Mouse (Mus musculus) limb, embryonic 15.5 days (tissue): ENCODE measurements around the gene Ubr2. TPM values are rescaled to one million over a fixed set of nuclear protein-coding genes. Genes with fewer than 3 reads are reported as not detected.
A peak's percentile ranks its signal among the peaks of the same experiment; 100 is the strongest.

Experiments used
- ATAC-seq: fragments of 200-750 bp; cut with Nextera tagmentation; 2 replicates; pipeline ENCODE4 v1.8.0; 2017; ENCODE audit warnings: low read depth, moderate TSS enrichment; ENCODE audit not compliant: insufficient number of reproducible peaks, low FRiP score, low TSS enrichment
- H3K27ac ChIP-seq: fragments of 300-500 bp; sonication (generic); 2 replicates; pipeline ENCODE4 v1.5.1; 2015; ENCODE audit warnings: moderate library complexity, mild to moderate bottlenecking, inconsistent platforms
- H3K27me3 ChIP-seq: fragments of 300-500 bp; sonication (generic); 2 replicates; pipeline ENCODE4 v1.6.1; 2015; ENCODE audit warnings: inconsistent platforms
- H3K36me3 ChIP-seq: fragments of 300-500 bp; sonication (generic); 2 replicates; pipeline ENCODE4 v1.6.1; 2015; ENCODE audit warnings: inconsistent platforms
- H3K4me1 ChIP-seq: fragments of 300-500 bp; sonication (generic); 2 replicates; pipeline ENCODE4 v1.6.1; 2015; ENCODE audit warnings: inconsistent platforms
- H3K4me2 ChIP-seq: fragments of 300-500 bp; sonication (generic); 2 replicates; pipeline ENCODE4 v1.6.1; 2015; ENCODE audit warnings: mild to moderate bottlenecking, inconsistent platforms
- H3K4me3 ChIP-seq: fragments of 300-500 bp; sonication (generic); 2 replicates; pipeline ENCODE4 v1.5.1; 2015; ENCODE audit warnings: mild to moderate bottlenecking, inconsistent platforms
- H3K9ac ChIP-seq: fragments of 300-500 bp; sonication (generic); 2 replicates; pipeline ENCODE4 v1.6.1; 2015; ENCODE audit warnings: inconsistent platforms
- H3K9me3 ChIP-seq: fragments of 300-500 bp; sonication (generic); 2 replicates; pipeline ENCODE4 v1.6.1; 2016; ENCODE audit warnings: inconsistent platforms
- WGBS: fragments of 180-500 bp; shearing (Covaris S2); methylation state at CpG from one replicate; pipeline ENCODE4 v1.1.7; 2015; 5-methylcytosine and 5-hydroxymethylcytosine counted together
- polyA plus RNA-seq: library from polyadenylated mRNA; unstranded; fragments of >200 nt; fragmentation: Nextera tagmentation; extraction: Ambion mirVana; gene quantifications from 2 replicates; pipeline ENCODE4 v1.2.1, GENCODE M21; 2015

Gene Ubr2
- polyA plus RNA-seq, 1 experiment from 2014 or later, result 14.9 TPM

DNA sequence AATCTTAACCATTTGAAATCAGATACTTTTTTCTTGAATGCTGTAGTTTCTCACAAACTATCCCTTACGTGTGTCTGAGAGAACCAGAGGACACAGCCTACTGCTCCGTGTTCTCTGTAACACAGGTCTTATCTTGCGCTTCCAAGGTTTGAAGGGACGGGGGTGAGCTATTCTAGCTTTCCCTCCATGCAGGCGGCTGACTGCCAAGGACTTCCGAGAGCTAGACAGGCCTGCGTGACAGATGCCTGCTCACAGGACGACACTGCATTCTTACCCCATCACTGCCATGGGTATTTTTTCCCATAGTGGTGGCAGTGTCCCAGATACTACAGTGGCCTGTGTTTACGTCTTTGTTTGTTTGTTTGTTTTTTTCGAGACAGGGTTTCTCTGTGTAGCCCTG lies 50.1 kb downstream of the Ubr2 start:
- ATAC-seq, result no peak
- Histone ChIP-seq H3K4me2 (no peak overlapping the region), H3K27ac (no peak overlapping the region), H3K9me3 (no peaks in the 10 kb centered on the region), H3K27me3 (no peaks in the 10 kb centered on the region), H3K9ac (no peak overlapping the region), H3K36me3 (peaks cover 98% of the 10 kb centered on the region), H3K4me3 (no peak overlapping the region), H3K4me1 (no peaks in the 10 kb centered on the region)
- 90% methylated on average over 10 of the region's 10 CpGs for WGBS

DNA sequence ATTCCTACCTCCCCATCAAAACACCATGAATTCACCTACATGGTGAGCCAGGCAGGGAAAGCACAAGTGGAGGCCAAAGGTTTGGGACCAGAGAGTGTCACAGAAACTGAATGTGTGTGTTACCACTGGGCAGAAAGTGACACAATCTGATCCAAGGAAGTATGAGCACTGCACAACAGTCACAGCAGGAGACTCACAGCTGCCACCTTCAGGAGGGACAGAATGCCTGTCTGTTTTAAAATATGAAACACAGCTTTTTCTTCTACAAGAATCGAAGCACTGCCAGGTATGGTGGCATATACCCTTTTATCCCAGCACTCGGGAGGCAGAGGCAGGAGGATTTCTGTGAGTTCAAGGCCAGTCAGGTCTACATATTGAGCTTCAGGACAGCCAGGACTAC lies 52.3 kb downstream of the Ubr2 start:
- H3K4me2 ChIP-seq, result no peak overlapping the region
- H3K4me3 ChIP-seq, result no peak overlapping the region
- no peaks in the 10 kb centered on the region for H3K9me3 ChIP-seq
- H3K9ac ChIP-seq, result no peak overlapping the region
- H3K4me1 ChIP-seq, result no peaks in the 10 kb centered on the region
- no peak overlapping the region for H3K27ac ChIP-seq
- 86% methylated on average over 2 of the region's 2 CpGs for WGBS
- no peaks in the 10 kb centered on the region for H3K27me3 ChIP-seq
- peaks cover 97% of the 10 kb centered on the region for H3K36me3 ChIP-seq
- ATAC-seq, result no peak

DNA sequence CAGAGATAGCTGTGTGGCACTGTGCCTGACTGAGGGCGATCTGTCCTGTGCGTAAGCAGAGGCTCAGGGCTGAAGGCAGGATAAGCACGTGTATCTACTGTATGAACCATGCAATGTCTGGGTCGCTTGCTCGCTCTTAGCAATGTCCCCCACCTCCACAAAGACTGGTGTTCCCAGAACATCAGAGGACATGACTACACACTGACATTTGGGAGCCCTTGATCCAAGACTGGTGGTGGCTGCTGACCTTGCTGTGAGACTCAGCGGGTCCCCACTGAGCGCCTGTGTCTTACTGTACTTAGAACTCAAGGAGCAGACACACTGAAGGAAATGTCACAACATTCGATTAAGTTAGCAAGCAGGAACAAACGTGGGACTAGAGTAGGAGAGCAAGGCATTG lies 64.1 kb downstream of the Ubr2 start:
- WGBS, result 91% methylated on average over 9 of the region's 9 CpGs
- ATAC-seq, result no peak

DNA sequence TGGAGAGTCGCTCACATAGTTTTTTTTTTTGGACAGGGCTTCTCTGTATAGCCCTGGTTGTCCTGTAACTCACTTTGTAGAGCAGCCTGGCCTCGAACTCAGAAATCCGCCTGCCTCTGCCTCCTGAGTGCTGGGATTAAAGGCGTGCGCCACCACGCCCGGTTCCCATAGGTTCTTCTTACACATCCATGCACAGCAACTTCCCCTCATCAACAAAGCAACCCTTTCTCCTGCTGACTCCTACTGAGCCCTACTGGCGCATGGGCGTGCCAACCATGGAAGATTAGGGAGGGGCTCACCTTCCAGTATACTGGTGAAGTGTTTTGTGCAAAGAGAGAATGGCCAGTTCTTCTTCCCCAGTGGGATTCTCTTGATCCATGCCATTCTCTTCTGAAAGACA lies 67.9 kb downstream of the Ubr2 start:
- Histone ChIP-seq H3K9ac (no peak overlapping the region), H3K4me1 (no peaks in the 10 kb centered on the region), H3K27ac (no peak overlapping the region), H3K4me3 (no peak overlapping the region), H3K27me3 (no peaks in the 10 kb centered on the region), H3K9me3 (no peaks in the 10 kb centered on the region), H3K36me3 (peaks cover 95% of the 10 kb centered on the region), H3K4me2 (no peak overlapping the region)
- 96% methylated on average over 9 of the region's 9 CpGs for WGBS
- no peak for ATAC-seq

More for the DNA sequence above, 64.1 kb downstream of the Ubr2 start:
- H3K27me3 ChIP-seq, result no peaks in the 10 kb centered on the region
- no peaks in the 10 kb centered on the region for H3K4me1 ChIP-seq
- H3K9ac ChIP-seq, result no peak overlapping the region
- H3K36me3 ChIP-seq, result peaks cover 79% of the 10 kb centered on the region
- no peak overlapping the region for H3K27ac ChIP-seq
- H3K9me3 ChIP-seq, result no peaks in the 10 kb centered on the region
- no peak overlapping the region for H3K4me2 ChIP-seq
- no peak overlapping the region for H3K4me3 ChIP-seq

DNA sequence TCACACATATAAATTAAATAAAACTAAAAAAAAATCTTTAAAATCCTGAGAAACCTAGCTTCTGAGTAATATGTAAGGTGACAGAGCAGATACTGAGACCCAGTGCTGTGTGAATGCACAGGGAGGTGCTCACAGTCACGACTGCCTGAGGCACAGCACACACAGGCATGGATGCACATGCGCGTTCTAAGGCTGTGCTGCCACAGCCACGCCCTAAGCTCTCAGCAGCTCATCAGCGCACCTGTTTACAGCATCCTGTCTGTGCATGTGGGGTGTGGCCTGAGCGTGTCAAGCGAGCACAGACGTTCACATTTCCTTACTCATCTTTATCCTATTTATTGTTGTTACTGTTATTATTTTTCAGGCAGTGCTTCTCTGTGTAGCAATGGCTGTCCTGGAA lies 69.9 kb downstream of the Ubr2 start:
- no peaks in the 10 kb centered on the region for H3K27me3 ChIP-seq
- no peak overlapping the region for H3K27ac ChIP-seq
- ATAC-seq, result no peak
- H3K4me1 ChIP-seq, result no peaks in the 10 kb centered on the region
- no peak overlapping the region for H3K9ac ChIP-seq
- no peaks in the 10 kb centered on the region for H3K9me3 ChIP-seq
- H3K4me3 ChIP-seq, result no peak overlapping the region
- H3K36me3 ChIP-seq, result peaks cover 96% of the 10 kb centered on the region
- H3K4me2 ChIP-seq, result no peak overlapping the region
- 69% methylated on average over 8 of the region's 8 CpGs for WGBS

DNA sequence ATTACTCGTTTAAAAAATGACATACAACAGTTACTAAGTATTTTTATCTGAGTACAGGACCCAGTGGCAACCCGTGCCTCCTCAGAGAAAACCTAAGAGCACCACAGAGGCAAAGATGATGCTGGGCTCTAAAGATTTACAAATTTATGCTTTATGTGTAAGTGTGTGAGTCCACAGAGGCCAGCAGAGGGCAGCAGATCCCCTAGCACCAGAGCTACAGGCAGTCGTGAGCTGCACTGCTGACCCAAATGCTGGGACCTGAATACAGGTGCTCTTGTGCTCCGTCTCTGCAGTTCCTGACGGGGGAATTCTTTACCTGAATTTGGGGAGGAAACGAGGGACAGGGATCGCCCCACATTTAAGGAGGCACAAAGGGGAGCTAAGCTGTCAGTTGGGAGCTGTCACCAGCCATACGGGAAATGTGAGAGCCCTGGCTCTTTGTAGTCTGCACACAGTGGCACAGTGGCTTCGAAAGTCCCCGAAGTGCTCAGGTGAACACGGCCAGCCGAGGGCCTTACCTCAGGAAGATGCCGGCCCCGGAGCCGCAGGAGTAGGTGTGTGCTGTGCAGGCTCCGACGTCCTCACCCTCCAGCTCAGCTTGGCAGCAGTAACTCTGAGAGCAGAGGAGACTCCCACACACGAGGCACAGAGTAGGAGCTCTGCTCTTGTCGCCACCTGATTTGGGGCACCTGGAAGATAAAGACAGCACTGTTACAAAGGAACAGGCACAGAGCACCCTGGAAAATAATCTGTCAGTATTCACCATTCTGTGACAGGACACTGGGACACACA lies 76.6 kb downstream of the Ubr2 start:
- Histone ChIP-seq H3K9ac (no peak overlapping the region), H3K4me1 (no peaks in the 10 kb centered on the region), H3K4me3 (no peak overlapping the region), H3K27me3 (no peaks in the 10 kb centered on the region), H3K4me2 (no peak overlapping the region), H3K9me3 (no peaks in the 10 kb centered on the region), H3K27ac (no peak overlapping the region), H3K36me3 (peaks cover 96% of the 10 kb centered on the region)
- 84% methylated on average over 19 of the region's 19 CpGs for WGBS
- no peak for ATAC-seq

DNA sequence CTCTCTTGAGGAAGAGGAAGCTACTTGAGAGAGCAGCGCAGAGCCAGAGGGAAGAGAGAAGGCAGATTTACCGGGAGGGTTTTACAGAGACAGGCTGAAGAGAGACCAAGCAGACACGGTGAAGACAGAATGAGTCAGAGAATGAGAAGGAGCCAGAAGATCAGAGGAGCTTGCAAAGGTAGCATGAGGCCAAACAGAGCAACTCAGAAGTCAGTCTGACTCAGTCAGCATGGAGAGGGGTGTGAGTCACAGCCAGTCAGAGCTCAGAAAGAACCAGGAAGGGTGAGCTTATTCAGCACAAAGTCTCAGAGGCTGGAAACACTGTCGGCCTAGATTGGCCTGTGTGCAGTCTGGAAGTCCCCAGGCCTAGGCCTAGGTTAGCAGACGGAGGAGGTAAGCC lies 77.4 kb downstream of the Ubr2 start:
- ATAC-seq, result no peak
- Histone ChIP-seq H3K4me3 (no peak overlapping the region), H3K36me3 (peaks cover 96% of the 10 kb centered on the region), H3K27me3 (no peaks in the 10 kb centered on the region), H3K27ac (no peak overlapping the region), H3K4me2 (no peak overlapping the region), H3K9me3 (no peaks in the 10 kb centered on the region), H3K9ac (no peak overlapping the region), H3K4me1 (no peaks in the 10 kb centered on the region)
- WGBS, result 85% methylated on average over 5 of the region's 5 CpGs

DNA sequence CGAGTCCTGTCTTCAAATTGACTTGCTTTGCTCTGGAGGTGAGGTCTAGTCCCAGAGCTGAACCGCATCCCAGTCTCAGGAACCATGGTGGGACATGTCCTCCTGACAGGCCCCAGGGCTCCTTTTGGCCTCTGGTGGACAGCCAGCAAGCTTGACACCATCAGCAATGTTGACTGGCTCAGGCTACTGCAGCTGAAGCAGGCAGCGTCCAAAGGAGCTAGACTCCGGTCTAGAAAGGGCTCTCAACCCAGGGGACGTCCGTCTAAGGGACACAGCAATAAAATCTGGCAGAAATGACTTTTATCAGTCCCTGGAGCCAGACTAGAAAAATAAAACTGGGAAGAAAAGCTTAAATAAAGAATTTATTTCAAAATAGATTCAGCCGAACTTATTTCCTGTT lies 80.5 kb downstream of the Ubr2 start:
- ATAC-seq, result no peak
- H3K9ac ChIP-seq, result no peak overlapping the region
- no peaks in the 10 kb centered on the region for H3K9me3 ChIP-seq
- H3K4me2 ChIP-seq, result no peak overlapping the region
- peak overlapping the region; percentile 54; the same call in 1 of the 2 replicates for H3K27ac ChIP-seq
- WGBS, result 79% methylated on average over 7 of the region's 7 CpGs
- no peaks in the 10 kb centered on the region for H3K4me1 ChIP-seq
- H3K4me3 ChIP-seq, result no peak overlapping the region
- H3K27me3 ChIP-seq, result no peaks in the 10 kb centered on the region
- H3K36me3 ChIP-seq, result peaks cover 70% of the 10 kb centered on the region

DNA sequence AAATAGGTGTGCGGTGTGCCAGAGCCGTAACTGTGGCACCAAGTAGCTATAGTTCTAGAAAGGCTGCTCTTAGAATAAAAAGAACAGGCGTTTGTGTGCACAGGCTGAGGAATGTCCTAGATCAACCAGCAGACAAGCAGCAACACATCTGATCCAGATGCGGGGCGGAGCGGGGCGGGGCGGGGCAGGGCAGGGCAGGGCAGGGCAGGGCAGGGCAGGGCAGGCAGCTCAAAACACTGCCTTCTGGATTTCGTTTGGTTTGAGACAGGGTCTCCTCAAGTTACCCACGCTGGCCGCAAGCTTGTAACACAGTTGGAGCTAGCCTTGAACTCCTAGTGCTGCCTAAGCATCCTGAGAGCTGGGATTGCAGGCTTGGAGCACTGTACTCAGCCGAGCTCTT lies 81.1 kb downstream of the Ubr2 start:
- 66% methylated on average over 12 of the region's 12 CpGs for WGBS
- Histone ChIP-seq H3K4me1 (no peaks in the 10 kb centered on the region), H3K27ac (0 out of 2 replicates have a peak overlapping the region, but pooled peaks have one; percentile 54), H3K9ac (no peak overlapping the region), H3K27me3 (no peaks in the 10 kb centered on the region), H3K9me3 (no peaks in the 10 kb centered on the region), H3K36me3 (peaks cover 65% of the 10 kb centered on the region), H3K4me2 (no peak overlapping the region), H3K4me3 (no peak overlapping the region)
- ATAC-seq, result no peak

DNA sequence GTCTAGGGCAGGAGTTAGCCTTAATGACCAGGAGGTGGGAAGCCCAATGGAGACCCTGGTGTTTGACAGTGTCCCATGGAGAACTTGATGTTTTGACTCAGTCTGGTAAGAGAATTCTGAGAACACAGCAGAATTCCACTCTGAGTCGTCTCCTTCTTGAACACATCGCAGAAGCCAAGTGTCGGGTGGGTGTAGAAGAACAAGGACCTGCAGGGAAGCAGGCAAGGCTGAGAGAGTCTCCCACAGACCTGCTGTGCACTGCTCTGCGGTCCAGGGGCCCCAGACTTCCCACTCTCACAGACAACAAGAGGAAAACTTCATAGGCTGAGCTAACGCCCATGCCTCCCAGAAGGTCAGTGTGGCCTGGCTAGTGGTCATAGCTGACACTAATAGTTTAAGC lies 82.6 kb downstream of the Ubr2 start:
- H3K36me3 ChIP-seq, result peaks cover 50% of the 10 kb centered on the region

DNA sequence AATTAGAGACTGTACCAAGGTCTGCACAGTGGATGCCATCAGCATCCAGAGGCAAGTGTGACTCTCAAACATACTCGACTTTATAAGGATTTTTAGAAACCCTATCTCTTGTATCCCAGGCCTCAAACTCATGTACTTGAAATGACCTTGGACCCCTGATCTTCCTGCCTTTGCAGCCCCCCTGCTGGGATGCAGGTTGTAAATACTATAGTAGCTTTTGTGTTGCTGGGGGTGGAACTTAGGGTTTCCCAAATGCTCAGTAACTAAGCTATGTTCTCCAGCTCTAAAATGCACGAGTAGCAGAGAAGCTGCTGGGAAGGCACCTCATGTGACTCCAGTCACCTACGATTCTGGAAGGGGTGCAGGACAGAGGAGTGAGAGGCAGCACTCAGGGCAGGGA lies 83.4 kb downstream of the Ubr2 start:
- no peak overlapping the region for H3K27ac ChIP-seq
- no peak overlapping the region for H3K4me3 ChIP-seq
- H3K4me2 ChIP-seq, result no peak overlapping the region
- peaks cover 41% of the 10 kb centered on the region for H3K36me3 ChIP-seq
- 63% methylated on average over 3 of the region's 3 CpGs for WGBS
- H3K27me3 ChIP-seq, result no peaks in the 10 kb centered on the region
- H3K9me3 ChIP-seq, result no peaks in the 10 kb centered on the region
- no peaks in the 10 kb centered on the region for H3K4me1 ChIP-seq
- ATAC-seq, result no peak
- no peak overlapping the region for H3K9ac ChIP-seq

More for the DNA sequence above, 82.6 kb downstream of the Ubr2 start:
- H3K27me3 ChIP-seq, result no peaks in the 10 kb centered on the region
- H3K4me3 ChIP-seq, result no peak overlapping the region
- 95% methylated on average over 5 of the region's 5 CpGs for WGBS
- H3K4me2 ChIP-seq, result no peak overlapping the region
- ATAC-seq, result no peak
- H3K9ac ChIP-seq, result no peak overlapping the region
- H3K9me3 ChIP-seq, result no peaks in the 10 kb centered on the region
- no peaks in the 10 kb centered on the region for H3K4me1 ChIP-seq
- H3K27ac ChIP-seq, result no peak overlapping the region

DNA sequence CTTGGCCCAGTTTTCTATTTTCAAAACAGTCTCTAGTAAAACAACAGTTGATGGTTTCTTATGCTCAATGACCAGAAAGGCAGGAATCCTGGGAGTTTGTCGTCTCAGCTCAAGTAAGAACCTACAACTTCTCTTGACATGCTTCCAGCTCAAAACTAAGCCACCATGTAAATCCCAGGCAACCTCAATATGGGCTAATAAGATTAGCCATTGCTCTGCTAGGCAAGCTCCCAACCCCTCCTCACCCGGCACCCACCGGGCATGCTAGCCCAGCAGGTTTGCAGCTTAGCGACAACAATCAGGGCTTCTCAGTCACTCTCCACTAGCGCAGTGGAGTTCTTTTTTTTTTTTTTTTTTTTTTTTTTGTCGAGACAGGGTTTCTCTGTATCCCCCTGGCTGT lies 84.2 kb downstream of the Ubr2 start:
- Histone ChIP-seq H3K27me3 (no peaks in the 10 kb centered on the region), H3K9me3 (no peaks in the 10 kb centered on the region), H3K4me1 (no peaks in the 10 kb centered on the region), H3K4me3 (no peak overlapping the region), H3K4me2 (no peak overlapping the region), H3K27ac (no peak overlapping the region), H3K9ac (no peak overlapping the region), H3K36me3 (peaks cover 34% of the 10 kb centered on the region)
- no peak for ATAC-seq
- WGBS, result 63% methylated on average over 6 of the region's 6 CpGs

DNA sequence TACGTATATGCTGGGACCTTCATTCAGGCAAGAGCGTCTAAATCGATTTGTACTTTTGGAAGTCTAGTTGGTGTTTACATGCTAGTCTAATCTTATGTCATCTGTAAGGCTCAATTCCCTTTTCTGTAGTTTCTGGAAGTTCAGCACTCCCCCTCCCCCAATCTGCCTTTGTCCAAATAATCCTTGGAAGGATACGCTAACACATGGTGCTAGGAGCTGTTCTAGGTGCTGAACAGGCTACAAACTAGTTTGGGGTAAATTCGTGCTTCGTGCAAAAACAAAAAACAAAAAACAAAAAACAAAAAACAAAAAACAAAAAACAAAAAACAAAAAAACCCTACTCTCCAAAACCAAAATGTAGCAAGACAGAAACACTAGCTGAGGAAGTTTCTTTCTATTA lies 89.5 kb downstream of the Ubr2 start:
- no peaks in the 10 kb centered on the region for H3K9me3 ChIP-seq
- no peaks in the 10 kb centered on the region for H3K27me3 ChIP-seq
- ATAC-seq, result no peak
- no peak overlapping the region for H3K9ac ChIP-seq
- no peak overlapping the region for H3K27ac ChIP-seq
- H3K36me3 ChIP-seq, result no peaks in the 10 kb centered on the region
- no peak overlapping the region for H3K4me3 ChIP-seq
- no peaks in the 10 kb centered on the region for H3K4me1 ChIP-seq
- WGBS, result 58% methylated on average over 6 of the region's 6 CpGs
- H3K4me2 ChIP-seq, result no peak overlapping the region
